Mouse (Mus musculus): Measurements from ENCODE around the gene Trak1. TPM values are rescaled to one million over a fixed set of nuclear protein-coding genes. Genes with fewer than 3 reads are reported as not detected.

Gene Trak1
- polyA plus RNA-seq, 1 experiment from 2014 or later = 60.0 TPM

DNA sequence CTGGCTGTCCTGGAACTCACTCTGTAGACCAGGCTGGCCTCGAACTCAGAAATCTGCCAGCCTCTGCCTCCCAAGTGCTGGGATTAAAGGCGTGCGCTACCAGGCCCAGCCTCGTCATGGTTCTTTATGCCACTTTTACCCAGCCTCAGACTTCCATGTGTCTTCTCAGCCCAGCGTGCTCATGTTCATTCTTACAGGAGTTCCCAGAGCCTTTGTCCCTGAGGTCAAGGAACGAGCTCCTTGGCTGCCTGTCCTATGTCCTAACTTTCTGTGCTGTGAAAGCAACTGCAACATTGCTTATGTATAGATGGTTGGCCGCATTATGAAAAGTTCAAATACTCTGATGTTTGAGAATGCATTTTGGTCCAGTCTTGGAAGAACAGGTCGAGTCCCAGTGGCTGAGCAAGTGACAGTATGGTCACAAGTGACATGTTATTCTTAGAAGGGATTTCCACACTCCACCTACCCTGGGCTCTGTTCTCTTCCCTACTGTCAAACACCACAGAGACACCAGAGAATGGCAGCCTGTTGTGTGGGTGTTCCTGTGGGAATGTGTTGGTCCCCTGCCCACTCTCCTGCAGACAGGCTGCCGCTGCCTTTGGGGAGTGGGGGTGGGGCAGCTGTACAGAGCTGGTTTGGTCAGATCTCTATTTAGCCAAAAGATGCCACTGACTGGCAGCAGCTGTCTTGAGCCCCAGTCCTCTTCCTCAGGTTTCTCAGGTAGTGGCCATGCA, 90.4 kb downstream of the Trak1 start:
- WGBS = 79% methylated on average over 9 of the region's 9 CpGs
- Histone ChIP-seq H3K27me3 (ENCODE audit: control insufficient read depth, insufficient read depth, low read length) (no peaks in the 10 kb centered on the region), H3K27ac (ENCODE audit: low read depth, low read length) (0 out of 2 replicates have a peak overlapping the region, but pooled peaks have one; percentile 22), H3K9ac (replicated peaks; ENCODE audit: low read depth, low read length) (no peak overlapping the region), H3K9me3 (ENCODE audit: control insufficient read depth, low read length) (no peaks in the 10 kb centered on the region), H3K4me2 (ENCODE audit: low read depth, low read length) (no peak overlapping the region), H3K4me1 (ENCODE audit: control insufficient read depth, insufficient read depth, low read length) (peaks cover 10% of the 10 kb centered on the region; the same call in 1 of the 2 replicates), H3K4me3 (ENCODE audit: low read depth, low read length) (no peak overlapping the region), H3K36me3 (ENCODE audit: control insufficient read depth, insufficient read depth, low read length) (no peaks in the 10 kb centered on the region)
- ATAC-seq (ENCODE audit: low read depth) = no peak

DNA sequence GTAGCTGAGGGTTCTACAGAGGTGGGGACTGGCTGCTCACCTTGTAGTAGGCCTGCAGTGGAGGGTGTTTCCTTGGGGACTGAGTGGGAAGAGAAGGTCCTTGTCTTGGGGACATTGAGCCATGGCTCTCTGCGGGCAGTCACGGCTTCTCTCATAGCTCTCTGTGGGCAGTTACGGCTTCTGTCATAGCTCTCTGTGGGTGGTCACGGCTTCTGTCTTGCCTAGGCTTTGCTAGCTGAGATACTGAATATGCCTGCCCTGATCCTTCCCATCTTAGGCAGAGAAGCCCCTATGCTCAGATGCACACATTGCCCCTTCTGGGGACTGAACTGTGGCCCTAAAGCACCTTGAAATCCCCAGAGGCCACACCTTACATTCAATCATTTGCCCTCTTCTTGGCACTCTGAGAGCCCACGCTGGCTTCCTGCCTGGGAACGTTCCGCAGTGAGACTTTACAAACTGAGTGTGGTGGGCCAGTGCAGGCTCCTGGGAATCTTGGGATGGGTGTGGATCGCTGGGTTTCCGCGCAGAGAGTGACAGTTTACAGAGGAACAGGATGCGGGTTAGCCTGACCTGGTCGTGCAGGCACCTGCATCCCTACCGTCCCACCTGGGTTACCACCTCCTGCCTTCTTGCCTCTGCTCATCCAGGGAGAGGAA, 91.1 kb downstream of the Trak1 start:
- Histone ChIP-seq H3K4me1 (ENCODE audit: control insufficient read depth, insufficient read depth, low read length) (peaks cover 10% of the 10 kb centered on the region; the same call in 1 of the 2 replicates), H3K27me3 (ENCODE audit: control insufficient read depth, insufficient read depth, low read length) (no peaks in the 10 kb centered on the region), H3K4me3 (ENCODE audit: low read depth, low read length) (no peak overlapping the region), H3K9me3 (ENCODE audit: control insufficient read depth, low read length) (no peaks in the 10 kb centered on the region), H3K4me2 (ENCODE audit: low read depth, low read length) (no peak overlapping the region), H3K27ac (ENCODE audit: low read depth, low read length) (0 out of 2 replicates have a peak overlapping the region, but pooled peaks have one; percentile 22), H3K9ac (replicated peaks; ENCODE audit: low read depth, low read length) (no peak overlapping the region), H3K36me3 (ENCODE audit: control insufficient read depth, insufficient read depth, low read length) (no peaks in the 10 kb centered on the region)
- ATAC-seq (ENCODE audit: low read depth) = no peak
- 66% methylated on average over 13 of the region's 13 CpGs for WGBS

DNA sequence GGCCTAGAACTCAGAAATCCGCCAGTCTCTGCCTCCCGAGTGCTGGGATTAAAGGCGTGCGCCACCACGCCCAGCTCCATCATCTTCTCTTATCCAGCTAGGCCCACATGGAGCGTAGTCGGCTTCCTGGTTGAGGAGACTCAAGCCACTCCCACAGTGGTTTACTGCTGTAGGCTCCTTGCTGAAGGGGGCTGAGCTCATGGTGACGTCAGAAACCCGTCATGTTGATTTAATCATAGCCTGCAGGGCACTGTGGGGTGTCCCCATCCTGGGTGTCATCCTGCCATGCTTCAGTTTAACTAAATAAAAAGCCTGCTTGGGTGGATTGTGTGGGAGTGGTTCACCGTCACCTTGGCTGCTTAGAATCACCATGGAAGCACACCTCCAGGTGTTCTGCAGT, 92.0 kb downstream of the Trak1 start:
- Histone ChIP-seq H3K4me1 (ENCODE audit: control insufficient read depth, insufficient read depth, low read length) (peaks cover 8% of the 10 kb centered on the region; the same call in 1 of the 2 replicates), H3K36me3 (ENCODE audit: control insufficient read depth, insufficient read depth, low read length) (no peaks in the 10 kb centered on the region), H3K9me3 (ENCODE audit: control insufficient read depth, low read length) (no peaks in the 10 kb centered on the region), H3K4me3 (ENCODE audit: low read depth, low read length) (no peak overlapping the region), H3K27me3 (ENCODE audit: control insufficient read depth, insufficient read depth, low read length) (no peaks in the 10 kb centered on the region), H3K27ac (ENCODE audit: low read depth, low read length) (no peak overlapping the region), H3K4me2 (ENCODE audit: low read depth, low read length) (no peak overlapping the region), H3K9ac (replicated peaks; ENCODE audit: low read depth, low read length) (no peak overlapping the region)
- ATAC-seq (ENCODE audit: low read depth) = no peak
- 81% methylated on average over 10 of the region's 10 CpGs for WGBS

DNA sequence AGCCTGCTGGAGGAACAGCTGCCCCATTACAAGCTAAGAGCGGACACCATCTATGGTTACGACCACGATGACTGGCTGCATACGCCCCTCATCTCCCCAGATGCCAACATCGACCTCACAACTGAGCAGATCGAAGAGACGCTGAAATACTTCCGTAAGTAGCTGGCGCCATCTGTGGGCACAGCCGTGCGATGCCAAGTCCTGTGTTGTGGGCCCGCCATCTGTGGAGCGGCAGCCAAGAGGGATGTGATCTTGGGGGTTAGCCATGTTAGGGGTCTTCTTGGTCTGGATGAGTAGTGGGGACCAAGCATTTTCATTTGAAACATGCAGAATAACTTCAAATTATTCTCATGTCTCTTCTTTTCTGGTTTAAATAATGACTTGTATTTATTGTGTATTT, 94.6 kb downstream of the Trak1 start:
- 89% methylated on average over 13 of the region's 13 CpGs for WGBS
- Histone ChIP-seq H3K4me2 (ENCODE audit: low read depth, low read length) (no peak overlapping the region), H3K36me3 (ENCODE audit: control insufficient read depth, insufficient read depth, low read length) (no peaks in the 10 kb centered on the region), H3K27ac (ENCODE audit: low read depth, low read length) (no peak overlapping the region), H3K4me3 (ENCODE audit: low read depth, low read length) (no peak overlapping the region), H3K27me3 (ENCODE audit: control insufficient read depth, insufficient read depth, low read length) (no peaks in the 10 kb centered on the region), H3K4me1 (ENCODE audit: control insufficient read depth, insufficient read depth, low read length) (peaks cover 8% of the 10 kb centered on the region; the same call in 1 of the 2 replicates), H3K9ac (replicated peaks; ENCODE audit: low read depth, low read length) (no peak overlapping the region), H3K9me3 (ENCODE audit: control insufficient read depth, low read length) (no peaks in the 10 kb centered on the region)
- ATAC-seq (ENCODE audit: low read depth) = no peak

DNA sequence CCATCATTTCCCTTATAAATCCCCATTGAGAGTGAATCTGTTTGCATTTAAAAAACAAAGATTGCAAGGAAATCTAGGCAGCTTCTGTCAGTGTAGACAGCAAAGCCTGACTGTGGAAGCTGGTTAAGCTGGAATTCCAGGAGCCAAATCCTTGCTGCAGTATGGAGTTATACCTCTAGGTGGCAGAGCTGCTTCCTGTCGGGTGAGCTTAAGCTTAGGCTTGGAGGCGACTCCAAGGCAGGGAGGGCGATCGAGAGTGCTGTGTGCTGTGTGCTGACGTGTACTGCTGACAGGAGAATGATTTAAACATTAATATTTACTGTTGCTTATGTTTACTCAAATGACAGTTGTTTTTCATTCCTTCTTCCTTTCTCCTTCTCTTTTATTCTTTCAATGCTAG, 95.1 kb downstream of the Trak1 start:
- H3K4me3 ChIP-seq (ENCODE audit: low read depth, low read length) = no peak overlapping the region
- ATAC-seq (ENCODE audit: low read depth) = no peak
- WGBS = 49% methylated on average over 5 of the region's 5 CpGs
- no peak overlapping the region for H3K27ac ChIP-seq (ENCODE audit: low read depth, low read length)
- H3K36me3 ChIP-seq (ENCODE audit: control insufficient read depth, insufficient read depth, low read length) = no peaks in the 10 kb centered on the region
- H3K4me2 ChIP-seq (ENCODE audit: low read depth, low read length) = no peak overlapping the region
- no peaks in the 10 kb centered on the region for H3K27me3 ChIP-seq (ENCODE audit: control insufficient read depth, insufficient read depth, low read length)
- no peak overlapping the region for H3K9ac ChIP-seq (replicated peaks; ENCODE audit: low read depth, low read length)
- no peaks in the 10 kb centered on the region for H3K9me3 ChIP-seq (ENCODE audit: control insufficient read depth, low read length)
- peaks cover 8% of the 10 kb centered on the region; the same call in 1 of the 2 replicates for H3K4me1 ChIP-seq (ENCODE audit: control insufficient read depth, insufficient read depth, low read length)

DNA sequence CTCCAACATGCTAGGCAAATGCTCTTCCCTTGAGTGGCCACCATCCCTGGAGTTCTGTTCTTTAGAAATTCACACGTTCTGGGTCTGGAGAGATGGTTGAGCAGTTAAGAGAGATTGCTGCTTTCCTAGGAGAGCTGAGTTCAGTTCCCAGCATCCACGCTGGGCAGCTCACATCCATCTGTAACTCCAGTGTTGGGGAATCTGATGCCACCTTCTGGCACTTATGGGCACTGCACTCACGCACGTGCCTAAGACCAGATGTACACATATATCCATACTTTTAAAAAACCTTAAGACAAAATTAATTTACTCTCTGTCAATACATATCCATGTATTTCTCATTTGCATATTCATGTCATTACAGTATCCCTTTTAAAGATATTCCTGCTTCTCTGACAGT, 95.8 kb downstream of the Trak1 start:
- Histone ChIP-seq H3K4me3 (ENCODE audit: low read depth, low read length) (no peak overlapping the region), H3K36me3 (ENCODE audit: control insufficient read depth, insufficient read depth, low read length) (no peaks in the 10 kb centered on the region), H3K4me2 (ENCODE audit: low read depth, low read length) (no peak overlapping the region), H3K27me3 (ENCODE audit: control insufficient read depth, insufficient read depth, low read length) (no peaks in the 10 kb centered on the region), H3K9ac (replicated peaks; ENCODE audit: low read depth, low read length) (no peak overlapping the region), H3K4me1 (ENCODE audit: control insufficient read depth, insufficient read depth, low read length) (peaks cover 6% of the 10 kb centered on the region), H3K27ac (ENCODE audit: low read depth, low read length) (no peak overlapping the region), H3K9me3 (ENCODE audit: control insufficient read depth, low read length) (no peaks in the 10 kb centered on the region)
- ATAC-seq (ENCODE audit: low read depth) = no peak
- WGBS = 98% methylated on average over 4 of the region's 4 CpGs

DNA sequence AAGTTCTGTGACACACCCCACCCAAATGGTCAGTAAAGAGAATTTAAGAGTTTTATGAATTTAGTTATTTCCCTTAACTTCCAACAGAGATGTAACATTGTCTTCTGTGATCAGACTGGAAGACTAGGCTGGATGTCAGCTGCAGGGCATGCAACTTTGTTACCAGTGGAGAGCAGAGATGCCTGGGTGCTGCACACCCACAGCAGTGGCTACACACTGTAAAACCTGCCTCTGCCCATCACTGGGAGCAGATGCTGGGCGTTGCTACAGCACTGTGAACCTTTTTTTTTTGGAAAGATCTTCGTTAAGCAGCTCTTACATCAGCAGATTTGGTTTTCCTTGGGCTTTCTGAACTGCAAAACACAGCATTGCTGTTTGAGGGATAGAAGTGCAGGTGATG, 97.6 kb downstream of the Trak1 start:
- Histone ChIP-seq H3K27ac (ENCODE audit: low read depth, low read length) (no peak overlapping the region), H3K9ac (replicated peaks; ENCODE audit: low read depth, low read length) (no peak overlapping the region), H3K4me3 (ENCODE audit: low read depth, low read length) (no peak overlapping the region), H3K4me1 (ENCODE audit: control insufficient read depth, insufficient read depth, low read length) (peaks cover 12% of the 10 kb centered on the region), H3K9me3 (ENCODE audit: control insufficient read depth, low read length) (no peaks in the 10 kb centered on the region), H3K4me2 (ENCODE audit: low read depth, low read length) (no peak overlapping the region), H3K36me3 (ENCODE audit: control insufficient read depth, insufficient read depth, low read length) (no peaks in the 10 kb centered on the region), H3K27me3 (ENCODE audit: control insufficient read depth, insufficient read depth, low read length) (no peaks in the 10 kb centered on the region)
- 91% methylated on average over 2 of the region's 2 CpGs for whole genome bisulfite sequencing
- no peak for ATAC-seq (ENCODE audit: low read depth)

DNA sequence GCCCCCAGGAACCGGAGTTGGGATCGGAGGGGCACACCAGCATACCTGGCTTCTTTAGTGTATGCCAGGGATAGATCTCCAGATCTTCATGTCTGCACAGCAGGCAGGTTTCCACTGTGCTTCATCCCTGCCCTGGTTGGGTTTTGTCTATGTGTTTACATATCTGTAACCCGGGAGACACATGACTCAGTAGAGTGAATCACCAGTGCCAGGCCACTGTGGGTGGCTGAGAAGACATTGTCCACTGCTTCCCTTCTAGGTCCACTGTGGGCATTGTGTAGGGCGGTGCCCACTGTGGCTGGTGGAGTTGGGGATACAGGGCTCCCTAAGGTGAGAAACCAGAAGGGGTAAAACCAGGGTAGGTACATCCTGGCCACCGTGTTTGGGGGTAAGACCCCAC, 98.5 kb downstream of the Trak1 start:
- no peak overlapping the region for H3K4me3 ChIP-seq (ENCODE audit: low read depth, low read length)
- WGBS = 97% methylated on average over 5 of the region's 5 CpGs
- H3K9me3 ChIP-seq (ENCODE audit: control insufficient read depth, low read length) = no peaks in the 10 kb centered on the region
- no peaks in the 10 kb centered on the region for H3K36me3 ChIP-seq (ENCODE audit: control insufficient read depth, insufficient read depth, low read length)
- no peak overlapping the region for H3K4me2 ChIP-seq (ENCODE audit: low read depth, low read length)
- no peaks in the 10 kb centered on the region for H3K27me3 ChIP-seq (ENCODE audit: control insufficient read depth, insufficient read depth, low read length)
- no peak for ATAC-seq (ENCODE audit: low read depth)
- H3K27ac ChIP-seq (ENCODE audit: low read depth, low read length) = no peak overlapping the region
- H3K4me1 ChIP-seq (ENCODE audit: control insufficient read depth, insufficient read depth, low read length) = peaks cover 12% of the 10 kb centered on the region
- H3K9ac ChIP-seq (replicated peaks; ENCODE audit: low read depth, low read length) = no peak overlapping the region

DNA sequence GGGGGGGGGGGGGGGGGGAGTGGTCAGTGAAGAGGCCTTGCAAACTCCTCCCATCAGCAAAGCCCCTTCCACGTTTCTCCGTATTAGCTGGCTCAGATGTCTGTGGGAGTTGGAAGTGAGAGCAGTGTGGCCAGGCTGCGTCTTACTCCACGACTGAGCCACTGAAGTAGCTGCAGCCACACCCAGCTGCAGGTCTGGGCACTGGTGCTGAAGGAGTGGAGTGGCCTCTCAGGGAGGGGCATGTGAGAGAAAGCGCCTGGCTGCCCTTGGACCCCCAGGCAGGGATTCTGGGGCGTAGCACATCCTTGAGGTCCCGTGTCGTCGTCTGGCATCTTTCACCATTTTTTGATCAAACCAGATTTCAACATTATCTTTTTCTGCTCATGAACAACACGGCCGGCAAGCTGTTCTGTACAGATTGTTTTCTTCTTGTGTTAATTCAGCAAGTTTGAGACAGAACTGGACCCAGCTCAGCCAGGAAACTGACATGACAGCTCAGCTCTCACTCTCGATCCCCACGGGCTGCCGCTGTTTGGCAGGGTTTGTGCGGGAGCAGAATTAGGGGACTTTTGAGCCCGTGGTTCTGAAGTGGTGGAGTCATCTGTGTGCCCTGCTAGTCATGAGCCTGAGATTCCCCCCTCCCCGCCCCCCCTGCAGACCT, 100.9 kb downstream of the Trak1 start:
- Histone ChIP-seq H3K9me3 (ENCODE audit: control insufficient read depth, low read length) (no peaks in the 10 kb centered on the region), H3K4me3 (ENCODE audit: low read depth, low read length) (no peak overlapping the region), H3K9ac (replicated peaks; ENCODE audit: low read depth, low read length) (no peak overlapping the region; the same call in 1 of the 2 replicates), H3K36me3 (ENCODE audit: control insufficient read depth, insufficient read depth, low read length) (no peaks in the 10 kb centered on the region), H3K27me3 (ENCODE audit: control insufficient read depth, insufficient read depth, low read length) (no peaks in the 10 kb centered on the region), H3K27ac (ENCODE audit: low read depth, low read length) (peak overlapping the region; percentile 34), H3K4me2 (ENCODE audit: low read depth, low read length) (no peak overlapping the region), H3K4me1 (ENCODE audit: control insufficient read depth, insufficient read depth, low read length) (peaks cover 12% of the 10 kb centered on the region)
- ATAC-seq (ENCODE audit: low read depth) = no peak
- WGBS = 75% methylated on average over 17 of the region's 17 CpGs
